Comparison of ENCODE assay signal across 8 mouse cellular contexts in the genomic region with DNA sequence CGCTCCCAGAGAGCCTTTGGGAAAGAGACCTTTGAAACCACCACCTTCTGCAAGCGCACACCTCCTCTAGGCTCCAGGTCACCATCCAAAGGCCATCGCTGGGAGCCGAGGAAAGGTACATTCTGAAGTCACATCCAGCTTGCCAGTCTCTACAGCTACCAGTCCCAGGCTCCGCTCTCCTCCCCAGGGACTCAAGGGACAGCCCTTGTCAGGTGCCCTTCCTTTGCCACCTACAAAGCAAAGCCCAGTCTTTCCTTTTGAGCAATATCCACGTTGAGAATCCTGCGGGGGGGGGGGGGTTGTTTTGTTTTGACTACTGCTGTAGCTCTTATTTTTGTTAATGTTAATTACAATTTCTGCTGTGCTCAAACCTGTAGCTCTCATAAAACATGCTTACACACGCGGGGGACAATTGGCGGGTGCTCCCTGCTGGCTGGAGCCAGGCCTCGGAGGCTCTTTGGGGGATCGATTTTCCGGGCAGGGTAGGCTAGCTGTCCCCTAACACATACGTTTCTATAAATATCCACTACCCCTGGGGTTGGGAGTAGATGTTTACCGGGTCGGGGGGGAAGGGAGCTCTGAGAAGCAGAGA. TPM values are rescaled to one million over a fixed set of nuclear protein-coding genes. Genes with fewer than 3 reads are reported as not detected.
A peak's percentile ranks its signal among the peaks of the same experiment; 100 is the strongest.
DNase-seq lines count a peak whose midpoint lies in the region; ATAC-seq and TF ChIP-seq lines count a peak whose summit lies in the region.

No protein-coding gene starts in this region.

- H3K27ac ChIP-seq in left cerebral cortex, adult 2 months: peak overlapping the region; percentile 94
- H3K27ac ChIP-seq in forebrain, embryonic 16.5 days (ENCODE audit: low read length): peak overlapping the region; percentile 95
- H3K27ac ChIP-seq in kidney, embryonic 16.5 days (ENCODE audit: low read length): peak overlapping the region; percentile 96
- peak overlapping the region; percentile 93 for H3K27ac ChIP-seq in midbrain, postnatal 0 days (ENCODE audit: low read depth, low read length)

- intact Hi-C loops in left cerebral cortex, adult 2 months (cut with DNase I): loop anchor here (5.0 to 10.0 kb wide), 5 partner anchors 75 to 357 kb away; no protein-coding TSS in a partner anchor
- intact Hi-C loops in left cerebral cortex, postnatal 4 days (cut with DNase I): loop anchor here (5.0 to 10.0 kb wide), 4 partner anchors 163 to 713 kb away; no protein-coding TSS in a partner anchor

- peak overlapping the region; percentile 91 for H3K4me3 ChIP-seq in left cerebral cortex, adult 2 months
- peak overlapping the region; percentile 94 for H3K4me3 ChIP-seq in forebrain, embryonic 16.5 days (replicated peaks; ENCODE audit: low read length)
- H3K4me3 ChIP-seq in kidney, embryonic 16.5 days (ENCODE audit: low read length): peak overlapping the region; percentile 95
- H3K4me3 ChIP-seq in midbrain, postnatal 0 days (ENCODE audit: low read depth, low read length): peak overlapping the region; percentile 99

- peaks cover 40% of the 10 kb centered on the region for H3K4me1 ChIP-seq in forebrain, embryonic 16.5 days (replicated peaks; ENCODE audit: control insufficient read depth, insufficient read depth, low read length)
- peaks cover 42% of the 10 kb centered on the region for H3K4me1 ChIP-seq in kidney, embryonic 16.5 days (ENCODE audit: insufficient read depth, low read length)
- H3K4me1 ChIP-seq in midbrain, postnatal 0 days (ENCODE audit: insufficient read depth, low read length): peaks cover 9% of the 10 kb centered on the region; the same call in 1 of the 2 replicates

- peaks cover 3% of the 10 kb centered on the region for H3K36me3 ChIP-seq in forebrain, embryonic 16.5 days (ENCODE audit: control insufficient read depth, insufficient read depth)
- H3K36me3 ChIP-seq in kidney, embryonic 16.5 days (ENCODE audit: insufficient read depth, low read length): peaks cover 9% of the 10 kb centered on the region; the same call in 1 of the 2 replicates
- peaks cover 9% of the 10 kb centered on the region for H3K36me3 ChIP-seq in midbrain, postnatal 0 days (ENCODE audit: insufficient read depth, low read length)

- peak overlapping the region; percentile 73 for H3K4me2 ChIP-seq in forebrain, embryonic 16.5 days (ENCODE audit: low read length)
- peak overlapping the region; percentile 84 for H3K4me2 ChIP-seq in kidney, embryonic 16.5 days (replicated peaks; ENCODE audit: low read depth, low read length)
- H3K4me2 ChIP-seq in midbrain, postnatal 0 days (ENCODE audit: low read depth, low read length, poor library complexity, severe bottlenecking): peak overlapping the region; percentile 91

- TF ChIP-seq CTCF in left cerebral cortex, adult 2 months (IDR thresholded peaks at IDR 0.05): no peak
- TF ChIP-seq CTCF in midbrain, postnatal 0 days (IDR thresholded peaks at IDR 0.05): peak; percentile 22

- H3K9me3 ChIP-seq in forebrain, embryonic 16.5 days (ENCODE audit: control insufficient read depth, low read length): no peaks in the 10 kb centered on the region
- H3K9me3 ChIP-seq in kidney, embryonic 16.5 days (ENCODE audit: low read length): no peaks in the 10 kb centered on the region
- no peaks in the 10 kb centered on the region for H3K9me3 ChIP-seq in midbrain, postnatal 0 days (ENCODE audit: low read length)

- DNase-seq in left cerebral cortex, adult 2 months (ENCODE audit: extremely low spot score in 1 of 2, low spot score in 2 of 2): peak in 1 of 2 experiments; percentile 24
- DNase-seq in left cerebral cortex, postnatal 4 days: no peak
- DNase-seq in T-cell, adult 2 months (ENCODE audit: low spot score): peak; percentile 21
- peak; percentile 19 for DNase-seq in midbrain, postnatal 0 days (ENCODE audit: low spot score)
- no peak for DNase-seq in MN1 (ENCODE audit: low spot score)
- no peak for DNase-seq in left cerebral cortex, adult 18-20 months (ENCODE audit: low spot score in 2 of 2)

- peak overlapping the region; percentile 99 for H3K9ac ChIP-seq in forebrain, embryonic 16.5 days (replicated peaks; ENCODE audit: low read depth, low read length)
- H3K9ac ChIP-seq in kidney, embryonic 16.5 days (replicated peaks; ENCODE audit: low read length): peak overlapping the region; percentile 99
- peak overlapping the region; percentile 95 for H3K9ac ChIP-seq in midbrain, postnatal 0 days (replicated peaks; ENCODE audit: low read length, poor library complexity, severe bottlenecking)

- whole genome bisulfite sequencing in forebrain, embryonic 16.5 days: 5% methylated on average over 16 of the region's 16 CpGs
- WGBS in kidney, embryonic 16.5 days: 9% methylated on average over 16 of the region's 16 CpGs
- WGBS in midbrain, postnatal 0 days: 6% methylated on average over 16 of the region's 16 CpGs

- no peak for ATAC-seq in forebrain, embryonic 16.5 days
- no peak for ATAC-seq in kidney, embryonic 16.5 days (ENCODE audit: low FRiP score, low TSS enrichment)
- ATAC-seq in midbrain, postnatal 0 days (ENCODE audit: low FRiP score): no peak

- no peaks in the 10 kb centered on the region for H3K27me3 ChIP-seq in forebrain, embryonic 16.5 days (replicated peaks; ENCODE audit: control insufficient read depth, insufficient read depth, low read length)
- H3K27me3 ChIP-seq in kidney, embryonic 16.5 days (ENCODE audit: insufficient read depth, low read length): no peaks in the 10 kb centered on the region
- no peaks in the 10 kb centered on the region for H3K27me3 ChIP-seq in midbrain, postnatal 0 days (ENCODE audit: insufficient read depth, low read length)

RNA-seq across cellular contexts. Expression of a gene that starts 2.6 kb away (rescaled TPM):
- 10 to 100 TPM; 49.9 to 53.9 TPM for total RNA-seq in left cerebral cortex, adult 2 months (2021)
- 10 to 100 TPM; 96.8 to 99.8 TPM for total RNA-seq in left cerebral cortex, postnatal 4 days (2021)
- polyA plus RNA-seq in forebrain, embryonic 16.5 days (2015; fragmentation: Nextera tagmentation; extraction: Ambion mirVana): 16.4 and 17.6 TPM in 2 replicates
- polyA plus RNA-seq in kidney, embryonic 16.5 days (2015; fragmentation: Nextera tagmentation; extraction: Ambion mirVana): 7.6 and 8.4 TPM in 2 replicates
- 51.4 and 73.4 TPM in 2 replicates for total RNA-seq in midbrain, postnatal 0 days (2014; rRNA removed)
- polyA plus RNA-seq in midbrain, postnatal 0 days (2015; fragmentation: Nextera tagmentation; extraction: Ambion mirVana): 8.9 and 9.6 TPM in 2 replicates
- total RNA-seq in left cerebral cortex, adult 18-20 months (2021): 10 to 100 TPM; 42.6 to 44.1 TPM

Comparison
In these comparisons a context has a peak if more than half of its experiments do, and no peak if none do; other contexts are left out.
1. DNase-seq: peak in T-cell, adult 2 months (single experiment) and midbrain, postnatal 0 days (single experiment); none in left cerebral cortex, postnatal 4 days (single experiment), MN1 (single experiment) and left cerebral cortex, adult 18-20 months (0 of 2).
2. Peak in every context shown above with its lines, with median percentiles within 50 percentile points of each other: H3K27ac ChIP-seq, H3K4me3 ChIP-seq, H3K4me2 ChIP-seq and H3K9ac ChIP-seq.